Mouse (Mus musculus) right cerebral cortex, adult 18-20 months (tissue): ENCODE measurements at regions not wholly inside any gene's neighbourhood (a gene's known extent, or its start where the extent isn't known, plus 50 kb on each side); places are given as distances from the start of the nearest gene placed in this dataset.
A peak's percentile ranks its signal among the peaks of the same experiment; 100 is the strongest.
"Not testable (repeated sequence)": the region's sequence is repeated elsewhere in the genome, so short reads cannot be mapped to it uniquely, and the experiment has no call there.

Experiments used
- DNase-seq: peaks from one replicate; pipeline ENCODE4 v3.0.0; 2022; ENCODE audit warnings: mixed read lengths

- DNase-seq = no peak
Observed at GRCm38 (mm10) chr5:75410240-75411186, 164.2 kb upstream of the Kit start.

DNA sequence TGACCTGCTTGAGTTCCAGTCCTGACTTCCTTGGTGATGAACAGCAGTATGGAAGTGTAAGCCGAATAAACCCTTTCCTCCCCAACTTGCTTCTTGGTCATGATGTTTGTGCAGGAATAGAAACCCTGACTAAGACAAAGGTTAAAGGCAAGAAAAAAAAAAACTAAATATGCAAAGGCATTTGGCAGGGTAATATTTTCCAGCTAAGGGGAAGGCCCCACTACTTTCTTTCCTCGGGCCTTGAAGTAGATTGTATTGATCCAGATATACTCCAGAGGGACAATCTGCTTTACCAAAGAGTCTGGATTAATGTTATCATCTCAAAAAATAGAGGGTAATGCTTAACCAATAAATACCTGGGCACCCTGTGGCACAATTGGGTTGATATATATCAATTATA is 155.4 kb upstream of the Kit start:
- DNase-seq = not testable (repeated sequence)

GRCm38 (mm10) chr5:75432885-75433284 is 141.8 kb upstream of the Kit start:
- DNase-seq = no peak

DNA sequence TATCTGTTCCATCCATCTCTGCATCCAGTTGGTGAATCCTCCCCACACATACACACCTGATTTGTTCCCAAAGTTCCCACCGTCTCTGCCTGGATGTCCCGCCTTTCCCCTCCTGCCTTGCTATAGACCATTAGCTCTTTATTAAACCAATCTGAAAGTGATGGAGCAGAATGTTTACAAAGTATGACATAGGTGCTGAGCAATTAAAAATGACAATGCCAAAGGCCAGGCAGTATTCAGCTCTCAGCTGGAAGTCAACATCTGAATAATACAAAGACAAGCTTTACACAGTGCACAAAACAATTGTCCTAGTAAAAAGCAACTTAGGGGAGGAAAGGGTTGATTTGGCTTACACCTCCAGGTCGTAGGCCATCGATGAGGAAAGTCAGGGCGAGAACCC is 136.8 kb upstream of the Kit start:
- no peak for DNase-seq

DNA sequence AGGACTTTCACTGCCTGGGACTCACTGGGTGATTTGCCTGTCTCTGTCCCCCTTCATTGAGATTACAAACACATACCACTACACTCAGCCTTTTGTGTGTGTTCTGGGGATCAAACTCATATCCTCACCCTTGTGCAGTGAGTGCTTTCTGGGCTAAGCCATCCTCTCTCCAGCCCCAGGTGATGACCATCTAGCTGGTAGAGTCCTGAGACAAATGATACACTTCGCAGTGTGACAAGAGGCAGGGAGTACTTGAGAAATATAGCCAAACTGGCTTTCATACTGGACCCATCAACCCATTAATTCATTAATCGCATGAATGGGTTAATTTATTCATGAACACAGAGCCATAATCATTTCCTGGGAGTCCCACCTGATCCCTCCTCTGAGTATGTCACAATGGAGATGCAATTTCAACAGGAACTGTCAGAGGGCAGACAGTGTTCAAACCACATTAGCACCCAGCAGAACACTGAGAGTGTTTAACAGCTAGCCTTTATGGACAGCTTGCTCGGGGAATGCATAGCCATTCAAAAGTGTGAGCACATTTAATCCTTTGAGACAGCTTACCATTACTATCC is 130.6 kb upstream of the Kit start:
- no peak for DNase-seq

DNA sequence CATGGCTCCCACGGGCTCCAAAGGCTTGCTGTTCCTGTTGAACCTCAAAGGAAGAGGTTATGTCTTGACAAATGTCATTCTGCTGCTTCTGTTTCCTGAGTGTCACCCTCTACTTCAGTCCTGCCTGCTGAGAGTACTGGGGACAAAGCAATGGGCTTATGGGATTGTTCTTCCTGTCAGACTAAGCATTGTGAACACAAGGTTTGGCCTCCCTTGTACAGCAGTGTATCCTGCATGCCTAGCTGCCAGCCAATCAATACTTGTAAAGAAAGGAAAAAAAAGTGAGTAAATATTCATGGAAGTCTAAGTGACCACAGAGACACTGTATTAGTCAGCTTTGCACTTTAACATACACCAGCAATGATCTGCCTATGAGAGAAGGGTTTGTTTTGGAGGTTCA is 128.3 kb upstream of the Kit start:
- no peak for DNase-seq

GRCm38 (mm10) chr5:75449913-75450525 is 124.7 kb upstream of the Kit start:
- peak; percentile 10 for DNase-seq

- DNase-seq = no peak
Observed at GRCm38 (mm10) chr5:75450564-75450963, 124.2 kb upstream of the Kit start.

GRCm38 (mm10) chr5:75451081-75451480 is 123.6 kb upstream of the Kit start:
- no peak for DNase-seq

- no peak for DNase-seq
Observed at GRCm38 (mm10) chr5:75451693-75452092, 123.0 kb upstream of the Kit start.

GRCm38 (mm10) chr5:75453757-75454390 is 120.8 kb upstream of the Kit start:
- peak; percentile 15 for DNase-seq

- no peak for DNase-seq
Observed at GRCm38 (mm10) chr5:75454961-75455541, 119.7 kb upstream of the Kit start.

DNA sequence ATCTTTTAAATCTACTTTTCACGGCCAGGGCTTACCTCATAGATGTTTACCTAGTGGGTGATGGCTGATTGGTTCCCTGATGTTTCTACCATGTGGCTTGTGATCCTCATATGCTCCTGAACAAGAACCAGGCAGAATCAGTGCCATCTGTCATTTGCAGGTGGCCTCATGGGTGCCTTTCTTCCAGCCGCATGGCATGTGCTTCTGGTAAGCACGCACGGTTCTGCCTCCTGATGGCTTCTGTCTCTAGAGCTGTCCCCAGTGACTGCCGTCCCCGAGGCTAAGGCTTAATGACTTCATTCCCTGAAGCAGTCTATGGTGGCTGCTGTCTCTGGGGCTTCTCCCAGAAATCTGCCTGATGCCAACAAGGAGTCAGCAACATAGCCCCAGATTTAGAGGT is 117.3 kb upstream of the Kit start:
- no peak for DNase-seq

DNA sequence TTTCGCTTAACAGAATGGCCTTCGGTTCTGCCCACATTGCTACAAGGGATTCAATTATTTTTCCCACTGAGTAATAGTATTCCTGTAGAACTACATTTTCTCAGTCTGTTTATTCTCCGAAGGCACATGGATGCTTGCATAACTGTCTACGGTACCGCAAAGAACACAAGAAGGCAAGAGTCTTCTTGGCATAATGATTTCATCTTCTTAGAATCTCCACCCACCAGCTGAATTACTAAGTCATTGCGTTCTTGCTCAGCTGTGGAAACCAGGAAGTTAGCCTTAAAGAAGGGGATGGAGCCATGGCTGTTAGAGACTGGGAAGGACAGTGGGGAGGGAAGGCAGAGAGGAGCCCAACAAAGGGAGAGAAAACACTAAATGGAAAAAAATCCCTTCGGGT is 116.4 kb upstream of the Kit start:
- no peak for DNase-seq

DNA sequence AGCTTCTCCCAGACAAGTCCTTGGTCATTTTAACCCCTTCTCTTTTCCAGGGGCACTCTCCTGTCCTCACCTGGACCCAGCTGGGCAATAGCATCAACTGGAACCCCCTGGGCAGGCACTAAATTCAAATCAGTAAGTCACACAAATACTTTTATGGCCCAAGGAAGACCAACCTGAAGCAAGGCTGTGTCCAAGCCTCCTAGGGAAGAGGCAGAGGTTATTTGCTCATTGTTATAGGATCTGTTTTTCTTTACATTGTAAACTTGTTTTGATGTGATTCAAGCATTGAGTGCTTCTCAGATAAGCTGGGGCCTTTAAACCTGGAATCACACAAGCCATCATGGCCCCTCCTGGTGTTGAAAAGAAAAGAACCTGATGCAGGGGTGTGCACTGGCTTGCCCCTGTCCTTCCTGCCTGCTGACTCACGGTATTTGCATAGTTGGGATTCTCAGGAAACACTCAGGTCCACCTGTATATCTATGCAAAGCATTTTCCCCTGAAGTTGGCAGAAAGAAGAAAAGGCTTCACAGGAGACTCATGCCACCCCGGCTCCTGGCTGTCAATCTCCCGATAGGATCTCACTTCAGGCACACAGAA is 114.9 kb upstream of the Kit start:
- no peak for DNase-seq

- no peak for DNase-seq
Observed at GRCm38 (mm10) chr5:75460414-75461025, 114.2 kb upstream of the Kit start.

GRCm38 (mm10) chr5:75461368-75461767 is 113.3 kb upstream of the Kit start:
- no peak for DNase-seq

GRCm38 (mm10) chr5:75463591-75463990 is 111.1 kb upstream of the Kit start:
- DNase-seq = no peak

DNA sequence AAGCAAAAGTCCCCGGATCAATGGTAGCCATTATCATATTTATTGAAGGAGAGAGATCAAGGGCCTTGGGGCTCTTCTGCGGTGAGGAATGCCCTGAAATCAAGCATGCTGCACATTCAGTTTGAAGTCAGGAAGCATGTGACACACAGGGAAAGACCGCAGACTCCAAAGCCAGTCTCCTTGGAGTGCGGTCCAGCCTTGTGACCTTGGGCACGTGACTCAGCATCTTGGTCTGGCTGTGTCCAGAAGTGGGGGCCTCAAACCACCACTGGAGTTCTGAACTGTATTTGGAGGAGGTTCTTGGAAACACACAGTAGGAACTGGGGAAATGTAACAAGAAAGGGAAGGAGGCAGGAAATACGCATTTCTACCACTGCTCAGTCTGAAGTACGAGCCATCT is 109.0 kb upstream of the Kit start:
- no peak for DNase-seq

- DNase-seq = no peak
Observed at GRCm38 (mm10) chr5:75466941-75467340, 107.8 kb upstream of the Kit start.

GRCm38 (mm10) chr5:75467916-75468315 is 106.8 kb upstream of the Kit start:
- DNase-seq = no peak

DNA sequence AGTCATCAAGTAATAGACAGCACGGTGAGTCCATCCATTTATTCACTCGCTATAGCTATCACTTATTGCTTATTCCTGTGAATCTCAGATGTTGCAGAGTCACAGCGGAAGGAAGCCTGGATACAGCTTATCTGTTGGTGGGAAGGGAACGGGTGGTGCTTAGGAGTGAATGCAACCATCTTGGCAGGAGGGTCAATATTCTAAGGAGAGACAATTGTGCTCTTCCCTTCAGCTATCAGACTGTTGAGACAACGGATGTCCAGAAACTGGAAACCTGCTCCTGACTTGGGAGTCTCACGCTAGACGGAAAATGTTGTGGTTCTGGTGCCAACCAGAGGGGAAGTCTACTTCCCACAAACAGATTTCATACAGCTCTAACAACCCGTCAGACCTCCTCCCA is 103.7 kb upstream of the Kit start:
- no peak for DNase-seq
